ENCODE assay signal across 12 mouse cellular contexts in genomic region chrX:134163484-134163883, GRCm38 (mm10). TPM values are rescaled to one million over a fixed set of nuclear protein-coding genes. Genes with fewer than 3 reads are reported as not detected.
DNase-seq lines count a peak whose midpoint lies in the region; ATAC-seq and TF ChIP-seq lines count a peak whose summit lies in the region.
"Had no signal": no experiment of that assay in that cellular context is flagged by ENCODE, and none has a peak within 500 bp of the region (broad histone marks: within the 10 kb centered on the region; RNA-seq: fewer than 3 reads in every experiment).

No protein-coding gene starts in this region.

- H3K36me3 ChIP-seq in forebrain, postnatal 0 days (ENCODE audit: insufficient read depth) = no peaks in the 10 kb centered on the region
- H3K36me3 ChIP-seq in forebrain, embryonic 11.5 days (ENCODE audit: control insufficient read depth, insufficient read depth, low read length) = no peaks in the 10 kb centered on the region
- no peaks in the 10 kb centered on the region for H3K36me3 ChIP-seq in midbrain, embryonic 11.5 days (ENCODE audit: control insufficient read depth, insufficient read depth, low read length)
- no peaks in the 10 kb centered on the region for H3K36me3 ChIP-seq in midbrain, embryonic 10.5 days
- H3K36me3 ChIP-seq in embryonic facial prominence, embryonic 14.5 days (ENCODE audit: control insufficient read depth, insufficient read depth, low read length) = no peaks in the 10 kb centered on the region
- H3K36me3 ChIP-seq: heart, embryonic 10.5 days had no signal

- no peak for DNase-seq in forebrain, postnatal 0 days
- DNase-seq in forebrain, embryonic 11.5 days (ENCODE audit: low spot score) = no peak
- peak; percentile 65 for DNase-seq in midbrain, embryonic 11.5 days (ENCODE audit: low spot score, missing footprints)
- no peak for DNase-seq in midbrain, embryonic 10.5 days (ENCODE audit: low spot score)
- DNase-seq in embryonic facial prominence, embryonic 14.5 days (ENCODE audit: low spot score) = no peak
- no peak for DNase-seq in right cerebral cortex, postnatal 25 days
- no peak for DNase-seq in layer of hippocampus, adult 9-10 months (ENCODE audit: low spot score)
- DNase-seq: kidney, postnatal 25 days had no signal

- no peaks in the 10 kb centered on the region for H3K4me1 ChIP-seq in forebrain, postnatal 0 days (ENCODE audit: insufficient read depth)
- H3K4me1 ChIP-seq in forebrain, embryonic 11.5 days (replicated peaks; ENCODE audit: control insufficient read depth, insufficient read depth, low read length) = no peaks in the 10 kb centered on the region
- no peaks in the 10 kb centered on the region for H3K4me1 ChIP-seq in midbrain, embryonic 11.5 days (ENCODE audit: control insufficient read depth, insufficient read depth, low read length)
- H3K4me1 ChIP-seq in midbrain, embryonic 10.5 days = peaks cover 13% of the 10 kb centered on the region
- no peaks in the 10 kb centered on the region for H3K4me1 ChIP-seq in embryonic facial prominence, embryonic 14.5 days (ENCODE audit: control insufficient read depth, insufficient read depth, low read length)
- H3K4me1 ChIP-seq: heart, embryonic 10.5 days had no signal

- TF ChIP-seq CTCF in forebrain, postnatal 0 days (IDR thresholded peaks at IDR 0.05; ENCODE audit: low read depth) = no peak

- no peaks in the 10 kb centered on the region for H3K27me3 ChIP-seq in forebrain, postnatal 0 days (ENCODE audit: insufficient read depth, low read length)
- peaks cover 3% of the 10 kb centered on the region for H3K27me3 ChIP-seq in forebrain, embryonic 11.5 days (ENCODE audit: control insufficient read depth, insufficient read depth, low read length)
- H3K27me3 ChIP-seq in midbrain, embryonic 11.5 days (ENCODE audit: control insufficient read depth, insufficient read depth, low read length) = no peaks in the 10 kb centered on the region
- peaks cover 52% of the 10 kb centered on the region for H3K27me3 ChIP-seq in midbrain, embryonic 10.5 days (ENCODE audit: low read depth, poor library complexity, severe bottlenecking)
- peaks cover 10% of the 10 kb centered on the region; the same call in 1 of the 2 replicates for H3K27me3 ChIP-seq in embryonic facial prominence, embryonic 14.5 days (replicated peaks; ENCODE audit: control insufficient read depth, insufficient read depth, low read length)

- no peak overlapping the region for H3K9ac ChIP-seq in forebrain, postnatal 0 days
- H3K9ac ChIP-seq in forebrain, embryonic 11.5 days (ENCODE audit: low read length) = no peak overlapping the region
- no peak overlapping the region for H3K9ac ChIP-seq in midbrain, embryonic 11.5 days (ENCODE audit: low read length)
- no peak overlapping the region for H3K9ac ChIP-seq in embryonic facial prominence, embryonic 14.5 days (ENCODE audit: low read depth, low read length)

- whole genome bisulfite sequencing in forebrain, postnatal 0 days = 61% methylated on average over 4 of the region's 4 CpGs
- WGBS in forebrain, embryonic 11.5 days = 46% methylated on average over 4 of the region's 4 CpGs
- WGBS in midbrain, embryonic 11.5 days = 47% methylated on average over 4 of the region's 4 CpGs
- WGBS in midbrain, embryonic 10.5 days = 59% methylated on average over 4 of the region's 4 CpGs
- 45% methylated on average over 4 of the region's 4 CpGs for WGBS in embryonic facial prominence, embryonic 14.5 days

- no peak for ATAC-seq in forebrain, postnatal 0 days
- ATAC-seq in forebrain, embryonic 11.5 days (replicated peaks; ENCODE audit: low FRiP score) = no peak
- no peak for ATAC-seq in midbrain, embryonic 11.5 days (ENCODE audit: low FRiP score)
- no peak for ATAC-seq in embryonic facial prominence, embryonic 14.5 days (ENCODE audit: low read depth)
- ATAC-seq in monocyte, adult 5-6 weeks (replicated peaks; ENCODE audit: insufficient number of reproducible peaks, low FRiP score, low TSS enrichment, poor library complexity, severe bottlenecking) = 0 out of 2 replicates have a peak, but pooled peaks have one; percentile 43

- no peak overlapping the region for H3K4me3 ChIP-seq in forebrain, postnatal 0 days (ENCODE audit: low read depth, low read length)
- H3K4me3 ChIP-seq in forebrain, embryonic 11.5 days (ENCODE audit: low read depth, low read length) = no peak overlapping the region
- no peak overlapping the region for H3K4me3 ChIP-seq in midbrain, embryonic 11.5 days (ENCODE audit: low read depth, low read length)
- no peak overlapping the region for H3K4me3 ChIP-seq in midbrain, embryonic 10.5 days
- H3K4me3 ChIP-seq in embryonic facial prominence, embryonic 14.5 days (ENCODE audit: low read depth, low read length) = no peak overlapping the region

- H3K4me2 ChIP-seq in forebrain, postnatal 0 days (ENCODE audit: low read depth) = 0 out of 2 replicates have a peak overlapping the region, but pooled peaks have one; percentile 48
- no peak overlapping the region for H3K4me2 ChIP-seq in forebrain, embryonic 11.5 days (ENCODE audit: low read depth, low read length, severe bottlenecking)
- H3K4me2 ChIP-seq in midbrain, embryonic 11.5 days = no peak overlapping the region
- H3K4me2 ChIP-seq in embryonic facial prominence, embryonic 14.5 days (ENCODE audit: low read depth, low read length) = peak overlapping the region; percentile 53; the same call in 1 of the 2 replicates

- H3K9me3 ChIP-seq in forebrain, postnatal 0 days (ENCODE audit: low read length) = no peaks in the 10 kb centered on the region
- H3K9me3 ChIP-seq in forebrain, embryonic 11.5 days (ENCODE audit: control insufficient read depth, low read length) = no peaks in the 10 kb centered on the region
- H3K9me3 ChIP-seq in midbrain, embryonic 11.5 days (ENCODE audit: control insufficient read depth, low read length) = no peaks in the 10 kb centered on the region
- H3K9me3 ChIP-seq in midbrain, embryonic 10.5 days (replicated peaks) = no peaks in the 10 kb centered on the region
- no peaks in the 10 kb centered on the region for H3K9me3 ChIP-seq in embryonic facial prominence, embryonic 14.5 days (ENCODE audit: control insufficient read depth, low read length)
- H3K9me3 ChIP-seq: heart, embryonic 10.5 days had no signal

- no peak overlapping the region for H3K27ac ChIP-seq in forebrain, postnatal 0 days (ENCODE audit: low read depth, low read length)
- no peak overlapping the region for H3K27ac ChIP-seq in forebrain, embryonic 11.5 days (ENCODE audit: low read depth, low read length)
- H3K27ac ChIP-seq in midbrain, embryonic 11.5 days (ENCODE audit: low read depth, low read length) = no peak overlapping the region
- H3K27ac ChIP-seq in midbrain, embryonic 10.5 days (replicated peaks) = no peak overlapping the region
- no peak overlapping the region for H3K27ac ChIP-seq in embryonic facial prominence, embryonic 14.5 days (replicated peaks; ENCODE audit: low read depth, low read length)
- H3K27ac ChIP-seq: heart, embryonic 10.5 days; stomach, postnatal 0 days had no signal

RNA-seq across cellular contexts. Expression of gene Xkrx, which starts 1.6 kb away (rescaled TPM):
- 0.10 and 0.15 TPM in 2 replicates for total RNA-seq in forebrain, postnatal 0 days (2014; rRNA removed)
- 0.52 and 0.61 TPM in 2 replicates for polyA plus RNA-seq in forebrain, postnatal 0 days (2015; fragmentation: Nextera tagmentation; extraction: Ambion mirVana)
- not detected in 2 replicates for polyA plus RNA-seq in forebrain, embryonic 11.5 days (2014; fragmentation: Nextera tagmentation; extraction: Ambion mirVana)
- 0.04 and 0.06 TPM in 2 replicates for polyA plus RNA-seq in midbrain, embryonic 11.5 days (2014; fragmentation: Nextera tagmentation; extraction: Ambion mirVana)
- 0.05 TPM in 2 replicates for polyA plus RNA-seq in midbrain, embryonic 10.5 days (2016; fragmentation: Nextera tagmentation; extraction: Ambion mirVana)
- 0.24 and 0.69 TPM in 2 replicates for polyA plus RNA-seq in embryonic facial prominence, embryonic 14.5 days (2014; fragmentation: Nextera tagmentation; extraction: Ambion mirVana)
- 0.19 to 1.7 TPM (median 0.29 TPM) in 3 replicates for total RNA-seq in monocyte, adult 5-6 weeks (2017)

RNA-seq across cellular contexts. Expression of gene Arl13a, which starts 23.8 kb away (rescaled TPM):
- not detected in 2 replicates for total RNA-seq in forebrain, postnatal 0 days (2014; rRNA removed)
- polyA plus RNA-seq in forebrain, postnatal 0 days (2015; fragmentation: Nextera tagmentation; extraction: Ambion mirVana) = not detected in 2 replicates
- polyA plus RNA-seq in forebrain, embryonic 11.5 days (2014; fragmentation: Nextera tagmentation; extraction: Ambion mirVana) = not detected in 2 replicates
- not detected in 2 replicates for polyA plus RNA-seq in midbrain, embryonic 11.5 days (2014; fragmentation: Nextera tagmentation; extraction: Ambion mirVana)
- polyA plus RNA-seq in midbrain, embryonic 10.5 days (2016; fragmentation: Nextera tagmentation; extraction: Ambion mirVana) = not detected in 2 replicates
- not detected in 2 replicates for polyA plus RNA-seq in embryonic facial prominence, embryonic 14.5 days (2014; fragmentation: Nextera tagmentation; extraction: Ambion mirVana)
- not detected in 3 replicates for total RNA-seq in monocyte, adult 5-6 weeks (2017)
- total RNA-seq: left cerebral cortex, postnatal 14 days had no signal
- polyA plus RNA-seq: heart, embryonic 10.5 days; stomach, postnatal 0 days had no signal

RNA-seq across cellular contexts. Expression of gene Nox1, which starts 58.3 kb away (rescaled TPM):
- total RNA-seq in forebrain, postnatal 0 days (2014; rRNA removed) = not detected in 2 replicates
- polyA plus RNA-seq in forebrain, postnatal 0 days (2015; fragmentation: Nextera tagmentation; extraction: Ambion mirVana) = 0.10 TPM in 1 of 2 replicates, not detected in the other
- 0.11 and 0.17 TPM in 2 replicates for polyA plus RNA-seq in forebrain, embryonic 11.5 days (2014; fragmentation: Nextera tagmentation; extraction: Ambion mirVana)
- polyA plus RNA-seq in midbrain, embryonic 11.5 days (2014; fragmentation: Nextera tagmentation; extraction: Ambion mirVana) = 0.12 TPM in 1 of 2 replicates, not detected in the other
- polyA plus RNA-seq in midbrain, embryonic 10.5 days (2016; fragmentation: Nextera tagmentation; extraction: Ambion mirVana) = not detected in 2 replicates
- polyA plus RNA-seq in embryonic facial prominence, embryonic 14.5 days (2014; fragmentation: Nextera tagmentation; extraction: Ambion mirVana) = 0.09 and 0.10 TPM in 2 replicates
- total RNA-seq in monocyte, adult 5-6 weeks (2017) = 0.29 to 0.85 TPM in 2 of 3 replicates, not detected in the other

Comparison
In these comparisons a context has a peak if more than half of its experiments do, and no peak if none do; other contexts are left out.
1. H3K4me2 ChIP-seq: peak in forebrain, postnatal 0 days (single experiment) and embryonic facial prominence, embryonic 14.5 days (single experiment); none in forebrain, embryonic 11.5 days (single experiment) and midbrain, embryonic 11.5 days (single experiment).